18 mouse cellular contexts compared by ENCODE assay signal in the genomic region with DNA sequence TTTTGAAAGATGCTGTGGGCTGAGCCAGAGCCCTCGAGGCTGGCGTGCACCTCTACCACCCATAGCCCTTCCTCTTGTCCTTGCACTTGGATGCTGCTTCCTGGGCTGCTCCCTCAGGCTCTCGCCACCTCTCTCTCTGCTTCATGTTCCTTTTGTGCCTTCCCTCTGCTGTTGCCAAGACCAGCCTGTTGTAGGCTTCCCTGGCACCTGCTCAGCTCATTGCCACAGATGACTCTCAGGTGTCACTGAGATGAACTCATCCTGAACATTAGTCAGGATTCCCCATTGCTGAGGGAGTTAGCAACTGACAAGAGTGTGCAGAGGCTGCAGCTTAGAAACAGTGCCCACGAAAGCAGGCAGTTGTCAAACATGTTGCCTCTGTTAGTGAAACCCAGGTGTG. TPM values are rescaled to one million over a fixed set of nuclear protein-coding genes. Genes with fewer than 3 reads are reported as not detected.
"Had no signal": no experiment of that assay in that cellular context is flagged by ENCODE, and none has a peak within 500 bp of the region (broad histone marks: within the 10 kb centered on the region; RNA-seq: fewer than 3 reads in every experiment).

No protein-coding gene starts in this region.

- H3K4me1 ChIP-seq: limb, embryonic 12.5 days; lung, embryonic 15.5 days; megakaryocyte, embryonic 14.5 days; midbrain, embryonic 15.5 days; neural tube, embryonic 12.5 days; stomach, embryonic 15.5 days had no signal

- H3K27ac ChIP-seq: limb, embryonic 12.5 days; liver, embryonic 13.5 days; lung, embryonic 15.5 days; macrophage; midbrain, embryonic 15.5 days; neural tube, embryonic 12.5 days; stomach, embryonic 15.5 days had no signal

- H3K9ac ChIP-seq: limb, embryonic 12.5 days; liver, embryonic 13.5 days; lung, embryonic 15.5 days; midbrain, embryonic 15.5 days; neural tube, embryonic 12.5 days; stomach, embryonic 15.5 days had no signal

- H3K27me3 ChIP-seq: limb, embryonic 12.5 days; liver, embryonic 13.5 days; lung, embryonic 15.5 days; megakaryocyte, embryonic 14.5 days; midbrain, embryonic 15.5 days; neural tube, embryonic 12.5 days; stomach, embryonic 15.5 days had no signal

- DNase-seq: kidney, postnatal 25 days; liver; liver, embryonic 13.5 days; liver, postnatal 0 days; lung, postnatal 14 days; retina, postnatal 1 day; thymus, adult 2 months; thymus, postnatal 25 days had no signal

- H3K9me3 ChIP-seq: limb, embryonic 12.5 days; liver, embryonic 13.5 days; lung, embryonic 15.5 days; megakaryocyte, embryonic 14.5 days; midbrain, embryonic 15.5 days; neural tube, embryonic 12.5 days; stomach, embryonic 15.5 days had no signal

- H3K4me3 ChIP-seq: limb, embryonic 12.5 days; liver, embryonic 13.5 days; lung, embryonic 15.5 days; megakaryocyte, embryonic 14.5 days; midbrain, embryonic 15.5 days; neural tube, embryonic 12.5 days; stomach, embryonic 15.5 days had no signal

- ATAC-seq: liver, postnatal 0 days; midbrain, embryonic 15.5 days had no signal

- H3K4me2 ChIP-seq: limb, embryonic 12.5 days; liver, embryonic 13.5 days; lung, embryonic 15.5 days; midbrain, embryonic 11.5 days; midbrain, embryonic 15.5 days; neural tube, embryonic 12.5 days; stomach, embryonic 15.5 days had no signal

RNA-seq across cellular contexts. Expression of a gene that starts 27.5 kb away (rescaled TPM):
- total RNA-seq: monocyte, adult 5-6 weeks; neutrophil, adult 5-6 weeks had no signal
- polyA plus RNA-seq: limb, embryonic 12.5 days; macrophage; midbrain, embryonic 11.5 days had no signal

RNA-seq across cellular contexts. Expression of a gene that starts 33.9 kb away (rescaled TPM):
- total RNA-seq: monocyte, adult 5-6 weeks; neutrophil, adult 5-6 weeks had no signal
- polyA plus RNA-seq: limb, embryonic 12.5 days; liver, postnatal 0 days; macrophage; midbrain, embryonic 11.5 days; midbrain, embryonic 15.5 days; neural tube, embryonic 12.5 days had no signal
